Mouse (Mus musculus) spleen, adult 12 weeks (tissue): Measurements from ENCODE around the gene Rab5b.
"Not testable (repeated sequence)": the region's sequence is repeated elsewhere in the genome, so short reads cannot be mapped to it uniquely, and the experiment has no call there.

Experiments
- DNase-seq: peaks from one replicate; pipeline ENCODE4 v3.0.0; 2022; ENCODE audit warnings: low spot score

Rab5b gene

GRCm38 (mm10) chr10:128642749-128643148, 53.3 kb downstream of the Rab5b start:
- DNase-seq = no peak

DNA sequence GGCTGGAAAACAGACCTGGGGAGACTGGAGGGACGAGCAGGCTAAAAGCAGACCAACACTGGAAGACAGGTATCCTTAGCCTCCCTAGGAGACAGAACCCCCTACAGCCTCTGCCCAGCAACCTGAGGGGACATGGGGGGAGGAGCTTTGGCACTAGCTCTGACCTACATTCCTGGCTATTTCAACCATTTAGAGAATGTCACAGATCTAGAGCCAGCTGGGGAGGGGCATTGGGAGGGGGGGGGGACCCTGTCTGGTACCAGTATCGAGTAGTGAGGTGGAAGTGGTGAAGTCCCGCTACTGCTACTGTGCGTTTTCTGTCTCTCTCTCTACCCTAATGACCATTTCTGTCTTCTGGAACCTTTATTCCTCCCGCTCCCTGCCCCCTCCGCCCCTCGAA, 54.2 kb downstream of the Rab5b start:
- no peak for DNase-seq

DNA sequence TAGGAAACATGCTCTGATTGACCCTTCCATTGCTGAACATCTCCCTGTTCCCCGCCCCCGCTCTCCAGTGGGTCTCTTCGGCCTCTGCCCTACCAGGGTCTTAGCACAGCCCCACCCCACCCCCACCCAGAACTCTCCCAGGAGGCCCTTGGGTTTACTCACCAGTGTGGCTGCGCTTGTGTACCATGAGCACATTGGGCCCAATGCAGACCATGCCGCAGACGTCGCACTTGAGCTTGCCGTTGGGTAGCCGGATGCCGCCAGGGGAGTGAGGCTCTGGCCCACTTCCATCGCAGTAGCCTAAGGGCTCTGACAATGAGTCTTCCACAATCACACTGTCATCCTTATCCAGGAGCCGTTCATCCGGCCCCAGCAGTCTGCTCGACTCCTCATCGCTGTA, 55.2 kb downstream of the Rab5b start:
- DNase-seq = no peak

- no peak for DNase-seq
Observed at GRCm38 (mm10) chr10:128639999-128640398, 56.1 kb downstream of the Rab5b start.

GRCm38 (mm10) chr10:128637011-128637410, 59.1 kb downstream of the Rab5b start:
- DNase-seq = no peak

DNA sequence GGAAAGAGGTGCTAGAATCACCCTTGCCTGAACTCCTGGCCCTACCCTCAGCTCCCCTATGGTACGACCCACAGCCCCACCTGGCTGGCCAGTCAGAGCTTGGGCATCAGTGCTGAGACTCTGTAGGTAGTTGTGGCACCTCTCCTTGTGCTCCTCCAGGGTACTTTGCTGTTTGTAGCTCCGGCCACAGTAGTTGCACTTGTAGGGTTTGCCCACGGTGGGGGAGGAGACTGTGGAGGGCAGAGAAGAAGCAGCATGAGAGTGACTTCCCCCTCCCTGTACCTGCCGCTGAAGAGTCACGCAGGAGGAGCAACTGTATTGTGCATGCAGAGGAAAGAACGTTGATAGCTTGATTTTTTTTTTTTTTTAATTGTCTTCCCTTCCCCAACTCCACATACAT, 59.5 kb downstream of the Rab5b start:
- DNase-seq = no peak

DNA sequence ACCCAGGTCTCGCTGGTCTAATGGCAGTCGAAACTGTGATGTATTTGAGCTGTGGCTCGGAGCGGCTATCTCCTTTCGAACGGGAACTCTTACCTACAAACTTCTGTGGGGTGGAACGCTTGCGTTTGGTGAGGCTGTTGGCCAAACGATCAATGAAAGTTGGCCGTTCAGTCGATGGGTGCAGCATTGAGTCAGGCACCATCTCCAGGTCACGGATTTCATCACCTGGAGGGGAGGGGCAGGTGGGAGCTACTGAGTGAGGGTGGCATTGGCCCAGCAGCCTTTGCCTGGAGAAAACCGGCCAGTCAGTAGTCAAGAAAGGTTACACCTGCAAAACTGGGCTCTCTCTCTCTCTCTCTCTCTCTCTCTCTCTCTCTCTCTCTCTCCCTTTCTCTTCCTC, 60.4 kb downstream of the Rab5b start:
- DNase-seq = no peak

- DNase-seq = no peak
Observed at GRCm38 (mm10) chr10:128631571-128631970, 64.5 kb downstream of the Rab5b start.

- DNase-seq = not testable (repeated sequence)
Observed at GRCm38 (mm10) chr10:128630306-128630705, 65.8 kb downstream of the Rab5b start.

GRCm38 (mm10) chr10:128629746-128630145, 66.3 kb downstream of the Rab5b start:
- DNase-seq = peak; percentile 21

- DNase-seq = no peak
Observed at GRCm38 (mm10) chr10:128627398-128628317, 68.4 kb downstream of the Rab5b start.
